In the genomic region with DNA sequence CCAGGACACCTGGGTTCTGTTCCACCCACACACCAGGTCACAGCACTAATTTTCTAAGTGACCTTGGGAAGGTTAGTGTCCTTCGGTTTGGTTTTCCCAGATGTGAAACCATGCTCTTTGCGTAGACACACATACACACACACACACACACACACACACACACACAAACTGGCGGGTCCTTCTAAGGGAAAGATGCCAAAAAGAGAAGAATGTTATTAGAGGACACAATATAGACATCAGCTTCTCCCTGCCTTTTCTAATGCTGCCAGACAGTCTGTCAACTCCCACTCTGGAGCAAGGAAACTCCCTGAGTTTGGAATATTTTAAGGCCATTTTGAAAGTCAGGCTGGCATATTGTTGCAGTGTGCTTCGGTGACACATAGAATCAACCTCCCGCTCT, we compare ENCODE assay signal across 8 mouse cellular contexts. TPM values are rescaled to one million over a fixed set of nuclear protein-coding genes. Genes with fewer than 3 reads are reported as not detected.
DNase-seq lines count a peak whose midpoint lies in the region; ATAC-seq lines count a peak whose summit lies in the region.

No protein-coding gene starts in this region.

- no peaks in the 10 kb centered on the region for H3K9me3 ChIP-seq in heart, embryonic 15.5 days (replicated peaks)
- no peaks in the 10 kb centered on the region for H3K9me3 ChIP-seq in liver, embryonic 12.5 days (replicated peaks)
- no peaks in the 10 kb centered on the region for H3K9me3 ChIP-seq in neural tube, embryonic 14.5 days (ENCODE audit: control insufficient read depth, low read length)

- no peaks in the 10 kb centered on the region for H3K36me3 ChIP-seq in heart, embryonic 15.5 days
- no peaks in the 10 kb centered on the region for H3K36me3 ChIP-seq in liver, embryonic 12.5 days
- H3K36me3 ChIP-seq in neural tube, embryonic 14.5 days (ENCODE audit: control insufficient read depth, insufficient read depth, low read length): no peaks in the 10 kb centered on the region

- H3K9ac ChIP-seq in heart, embryonic 15.5 days: peak overlapping the region; percentile 94
- H3K9ac ChIP-seq in liver, embryonic 12.5 days: peak overlapping the region; percentile 63
- H3K9ac ChIP-seq in neural tube, embryonic 14.5 days (replicated peaks; ENCODE audit: low read depth, low read length): peak overlapping the region; percentile 84; the same call in 1 of the 2 replicates

- peak overlapping the region; percentile 99 for H3K27ac ChIP-seq in heart, embryonic 15.5 days
- peak overlapping the region; percentile 81; the same call in 1 of the 2 replicates for H3K27ac ChIP-seq in liver, embryonic 12.5 days
- peak overlapping the region; percentile 81 for H3K27ac ChIP-seq in neural tube, embryonic 14.5 days (ENCODE audit: low read depth, low read length)

- peaks cover 16% of the 10 kb centered on the region for H3K4me1 ChIP-seq in heart, embryonic 15.5 days (replicated peaks)
- H3K4me1 ChIP-seq in liver, embryonic 12.5 days: no peaks in the 10 kb centered on the region; the same call in 1 of the 2 replicates
- H3K4me1 ChIP-seq in neural tube, embryonic 14.5 days (ENCODE audit: control insufficient read depth, insufficient read depth, low read length): 0 out of 2 replicates have a peak, but pooled peaks cover 10% of the 10 kb centered on the region

- intact Hi-C loops in gastrocnemius, postnatal 36 days (cut with DNase I): loop anchor here (5.0 to 10.0 kb wide), 4 partner anchors 61 to 441 kb away; no protein-coding TSS in a partner anchor

- H3K27me3 ChIP-seq in heart, embryonic 15.5 days: no peaks in the 10 kb centered on the region
- peaks cover 35% of the 10 kb centered on the region for H3K27me3 ChIP-seq in liver, embryonic 12.5 days (replicated peaks)
- H3K27me3 ChIP-seq in neural tube, embryonic 14.5 days (ENCODE audit: control insufficient read depth, insufficient read depth, low read length): no peaks in the 10 kb centered on the region

- peak overlapping the region; percentile 70 for H3K4me2 ChIP-seq in heart, embryonic 15.5 days
- peak overlapping the region; percentile 71 for H3K4me2 ChIP-seq in liver, embryonic 12.5 days
- peak overlapping the region; percentile 74 for H3K4me2 ChIP-seq in neural tube, embryonic 14.5 days (ENCODE audit: low read depth, low read length)

- ATAC-seq in heart, embryonic 15.5 days (replicated peaks; ENCODE audit: insufficient number of reproducible peaks, insufficient read depth, low FRiP score, low read depth): no peak
- no peak for ATAC-seq in liver, embryonic 12.5 days
- ATAC-seq in neural tube, embryonic 14.5 days (ENCODE audit: low read depth): 0 out of 2 replicates have a peak, but pooled peaks have one; percentile 22

- 10% methylated on average over 5 of the region's 5 CpGs for WGBS in heart, embryonic 15.5 days
- WGBS in liver, embryonic 12.5 days (ENCODE audit: insufficient replicate concordance): 35% methylated on average over 5 of the region's 5 CpGs
- WGBS in neural tube, embryonic 14.5 days: 5% methylated on average over 5 of the region's 5 CpGs

- H3K4me3 ChIP-seq in heart, embryonic 15.5 days: peak overlapping the region; percentile 93
- H3K4me3 ChIP-seq in liver, embryonic 12.5 days: peak overlapping the region; percentile 59
- H3K4me3 ChIP-seq in neural tube, embryonic 14.5 days (ENCODE audit: low read depth, low read length): peak overlapping the region; percentile 76

- peak; percentile 6 for DNase-seq in gastrocnemius, postnatal 25 days
- DNase-seq in gastrocnemius, postnatal 36 days: no peak
- DNase-seq in NIH3T3 (ENCODE audit: low read depth): peak; percentile 66
- no peak for DNase-seq in natural killer cell, adult 2 months (ENCODE audit: low spot score in 2 of 2)
- DNase-seq in thymus, postnatal 4 days: no peak

RNA-seq across cellular contexts. Expression of gene Rbms1, which starts 0.6 kb away (rescaled TPM):
- 10 to 100 TPM; 21.8 to 22.1 TPM for total RNA-seq in gastrocnemius, postnatal 25 days (2021)
- total RNA-seq in gastrocnemius, postnatal 36 days (2021): 10 to 100 TPM; 17.8 to 20.1 TPM
- 72.6 and 106 TPM in 2 replicates for polyA plus RNA-seq in heart, embryonic 15.5 days (2015; fragmentation: Nextera tagmentation; extraction: Ambion mirVana)
- polyA plus RNA-seq in liver, embryonic 12.5 days (2016; fragmentation: Nextera tagmentation; extraction: Ambion mirVana): 54.5 and 58.8 TPM in 2 replicates
- 55.6 and 67.5 TPM in 2 replicates for polyA plus RNA-seq in neural tube, embryonic 14.5 days (2014; fragmentation: Nextera tagmentation; extraction: Ambion mirVana)

Comparison
In these comparisons a context has a peak if more than half of its experiments do, and no peak if none do; other contexts are left out.
1. DNase-seq: peak in gastrocnemius, postnatal 25 days (single experiment) and NIH3T3 (single experiment); none in gastrocnemius, postnatal 36 days (0 of 2), natural killer cell, adult 2 months (0 of 2) and thymus, postnatal 4 days (single experiment).
2. Peak in every context shown above with its lines, with median percentiles within 50 percentile points of each other: H3K27ac ChIP-seq, H3K4me2 ChIP-seq, H3K4me3 ChIP-seq and H3K9ac ChIP-seq.